Mouse (Mus musculus): ENCODE results near the gene Mlip. TPM values are rescaled to one million over a fixed set of nuclear protein-coding genes. Genes with fewer than 3 reads are reported as not detected.

The Mlip gene
- polyA plus RNA-seq, 1 experiment: not detected

DNA sequence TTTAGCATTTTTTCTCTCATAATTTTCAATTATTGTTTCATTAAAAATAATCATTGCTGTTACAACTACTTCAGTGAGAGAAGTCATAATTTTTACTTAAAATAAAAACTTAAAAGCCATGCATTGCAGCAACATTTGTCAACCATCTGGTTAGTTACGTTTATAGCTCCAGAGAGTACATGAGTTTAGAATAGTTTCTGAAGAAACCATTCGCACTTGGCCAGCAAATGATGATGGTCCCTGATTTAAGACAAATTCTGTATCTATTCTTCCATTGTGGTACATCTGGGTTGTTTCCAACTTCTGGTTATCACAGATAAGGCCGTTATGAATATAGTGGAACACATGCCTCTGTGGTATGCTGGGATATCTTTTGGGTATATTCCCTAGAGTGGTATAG lies 98.3 kb downstream of the Mlip start:
- TF ChIP-seq EP300 (IDR thresholded peaks at IDR 0.05; ENCODE audit: insufficient read depth, low read depth, low read length) (no peak), POLR2A (IDR thresholded peaks at IDR 0.05; ENCODE audit: insufficient read depth, low read length) (no peak), CTCF (IDR thresholded peaks at IDR 0.05; ENCODE audit: low read depth, low read length) (no peak)
- H3K4me3 ChIP-seq (ENCODE audit: low read depth, low read length): no peak overlapping the region
- H3K9me3 ChIP-seq (replicated peaks; ENCODE audit: control insufficient read depth, insufficient read depth, low read length, poor library complexity, severe bottlenecking): 0 out of 2 replicates have a peak, but pooled peaks cover 5% of the 10 kb centered on the region
- no peaks in the 10 kb centered on the region for H3K27me3 ChIP-seq (ENCODE audit: control insufficient read depth, insufficient read depth, low read length, poor library complexity, severe bottlenecking)
- no peak overlapping the region for H3K27ac ChIP-seq (ENCODE audit: insufficient read depth, low read length)
- no peak overlapping the region for H3K9ac ChIP-seq (ENCODE audit: low read depth, poor library complexity, severe bottlenecking)
- no peaks in the 10 kb centered on the region for H3K36me3 ChIP-seq (ENCODE audit: control insufficient read depth, insufficient read depth, low read length, poor library complexity, severe bottlenecking)
- no peaks in the 10 kb centered on the region for H3K4me1 ChIP-seq (ENCODE audit: control insufficient read depth, insufficient read depth, low read length)

DNA sequence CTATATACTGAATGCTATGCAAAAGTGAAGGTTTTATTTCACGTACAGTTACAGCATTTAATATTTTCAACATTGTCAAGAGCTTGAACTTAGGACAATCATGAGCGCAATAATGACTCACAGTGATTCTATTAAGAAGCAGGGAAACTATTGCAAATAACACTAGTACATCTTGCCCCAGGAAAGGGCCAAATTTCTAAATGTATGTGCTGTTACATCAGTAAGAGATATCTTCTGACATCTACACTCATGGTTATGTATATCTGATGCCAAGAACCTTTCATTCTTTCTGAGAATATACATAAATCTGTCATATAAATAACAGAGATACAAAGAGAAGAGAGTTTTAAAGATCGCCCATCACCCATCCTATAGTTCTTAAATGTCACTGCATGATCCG lies 100.0 kb downstream of the Mlip start:
- Histone ChIP-seq H3K27ac (ENCODE audit: insufficient read depth, low read length) (no peak overlapping the region), H3K4me3 (ENCODE audit: low read depth, low read length) (no peak overlapping the region), H3K4me1 (ENCODE audit: control insufficient read depth, insufficient read depth, low read length) (no peaks in the 10 kb centered on the region), H3K9me3 (replicated peaks; ENCODE audit: control insufficient read depth, insufficient read depth, low read length, poor library complexity, severe bottlenecking) (0 out of 2 replicates have a peak, but pooled peaks cover 5% of the 10 kb centered on the region), H3K36me3 (ENCODE audit: control insufficient read depth, insufficient read depth, low read length, poor library complexity, severe bottlenecking) (no peaks in the 10 kb centered on the region), H3K27me3 (ENCODE audit: control insufficient read depth, insufficient read depth, low read length, poor library complexity, severe bottlenecking) (no peaks in the 10 kb centered on the region), H3K9ac (ENCODE audit: low read depth, poor library complexity, severe bottlenecking) (no peak overlapping the region)
- TF ChIP-seq CTCF (IDR thresholded peaks at IDR 0.05; ENCODE audit: low read depth, low read length) (no peak), POLR2A (IDR thresholded peaks at IDR 0.05; ENCODE audit: insufficient read depth, low read length) (no peak), EP300 (IDR thresholded peaks at IDR 0.05; ENCODE audit: insufficient read depth, low read depth, low read length) (no peak)

- Histone ChIP-seq H3K4me1 (ENCODE audit: control insufficient read depth, insufficient read depth, low read length) (no peaks in the 10 kb centered on the region), H3K27me3 (ENCODE audit: control insufficient read depth, insufficient read depth, low read length, poor library complexity, severe bottlenecking) (no peaks in the 10 kb centered on the region), H3K4me3 (ENCODE audit: low read depth, low read length) (no peak overlapping the region), H3K9ac (ENCODE audit: low read depth, poor library complexity, severe bottlenecking) (no peak overlapping the region), H3K27ac (ENCODE audit: insufficient read depth, low read length) (no peak overlapping the region), H3K9me3 (replicated peaks; ENCODE audit: control insufficient read depth, insufficient read depth, low read length, poor library complexity, severe bottlenecking) (0 out of 2 replicates have a peak, but pooled peaks cover 5% of the 10 kb centered on the region), H3K36me3 (ENCODE audit: control insufficient read depth, insufficient read depth, low read length, poor library complexity, severe bottlenecking) (no peaks in the 10 kb centered on the region)
- TF ChIP-seq CTCF (IDR thresholded peaks at IDR 0.05; ENCODE audit: low read depth, low read length): no peak
- TF ChIP-seq POLR2A (IDR thresholded peaks at IDR 0.05; ENCODE audit: insufficient read depth, low read length): no peak
- TF ChIP-seq EP300 (IDR thresholded peaks at IDR 0.05; ENCODE audit: insufficient read depth, low read depth, low read length): no peak
Observed at GRCm38 (mm10) chr9:77252134-77252533, 100.6 kb downstream of the Mlip start.

- Histone ChIP-seq H3K27me3 (ENCODE audit: control insufficient read depth, insufficient read depth, low read length, poor library complexity, severe bottlenecking) (no peaks in the 10 kb centered on the region), H3K9ac (ENCODE audit: low read depth, poor library complexity, severe bottlenecking) (no peak overlapping the region), H3K4me1 (ENCODE audit: control insufficient read depth, insufficient read depth, low read length) (no peaks in the 10 kb centered on the region), H3K9me3 (replicated peaks; ENCODE audit: control insufficient read depth, insufficient read depth, low read length, poor library complexity, severe bottlenecking) (0 out of 2 replicates have a peak, but pooled peaks cover 5% of the 10 kb centered on the region), H3K36me3 (ENCODE audit: control insufficient read depth, insufficient read depth, low read length, poor library complexity, severe bottlenecking) (no peaks in the 10 kb centered on the region), H3K27ac (ENCODE audit: insufficient read depth, low read length) (no peak overlapping the region), H3K4me3 (ENCODE audit: low read depth, low read length) (no peak overlapping the region)
- TF ChIP-seq POLR2A (IDR thresholded peaks at IDR 0.05; ENCODE audit: insufficient read depth, low read length) (no peak), CTCF (IDR thresholded peaks at IDR 0.05; ENCODE audit: low read depth, low read length) (no peak), EP300 (IDR thresholded peaks at IDR 0.05; ENCODE audit: insufficient read depth, low read depth, low read length) (no peak)
Observed at GRCm38 (mm10) chr9:77251511-77252112, 101.2 kb downstream of the Mlip start.

- TF ChIP-seq EP300 (IDR thresholded peaks at IDR 0.05; ENCODE audit: insufficient read depth, low read depth, low read length): no peak
- TF ChIP-seq POLR2A (IDR thresholded peaks at IDR 0.05; ENCODE audit: insufficient read depth, low read length): no peak
- TF ChIP-seq CTCF (IDR thresholded peaks at IDR 0.05; ENCODE audit: low read depth, low read length): no peak
- no peaks in the 10 kb centered on the region for H3K4me1 ChIP-seq (ENCODE audit: control insufficient read depth, insufficient read depth, low read length)
- H3K9ac ChIP-seq (ENCODE audit: low read depth, poor library complexity, severe bottlenecking): no peak overlapping the region
- no peak overlapping the region for H3K27ac ChIP-seq (ENCODE audit: insufficient read depth, low read length)
- no peak overlapping the region for H3K4me3 ChIP-seq (ENCODE audit: low read depth, low read length)
- no peaks in the 10 kb centered on the region for H3K27me3 ChIP-seq (ENCODE audit: control insufficient read depth, insufficient read depth, low read length, poor library complexity, severe bottlenecking)
- H3K9me3 ChIP-seq (replicated peaks; ENCODE audit: control insufficient read depth, insufficient read depth, low read length, poor library complexity, severe bottlenecking): no peaks in the 10 kb centered on the region
- H3K36me3 ChIP-seq (ENCODE audit: control insufficient read depth, insufficient read depth, low read length, poor library complexity, severe bottlenecking): no peaks in the 10 kb centered on the region
Observed at GRCm38 (mm10) chr9:77198250-77198649, 154.5 kb downstream of the Mlip start.

- Histone ChIP-seq H3K9ac (ENCODE audit: low read depth, poor library complexity, severe bottlenecking) (no peak overlapping the region), H3K27me3 (ENCODE audit: control insufficient read depth, insufficient read depth, low read length, poor library complexity, severe bottlenecking) (no peaks in the 10 kb centered on the region), H3K36me3 (ENCODE audit: control insufficient read depth, insufficient read depth, low read length, poor library complexity, severe bottlenecking) (no peaks in the 10 kb centered on the region), H3K27ac (ENCODE audit: insufficient read depth, low read length) (no peak overlapping the region), H3K4me3 (ENCODE audit: low read depth, low read length) (no peak overlapping the region), H3K9me3 (replicated peaks; ENCODE audit: control insufficient read depth, insufficient read depth, low read length, poor library complexity, severe bottlenecking) (no peaks in the 10 kb centered on the region), H3K4me1 (ENCODE audit: control insufficient read depth, insufficient read depth, low read length) (no peaks in the 10 kb centered on the region)
- TF ChIP-seq CTCF (IDR thresholded peaks at IDR 0.05; ENCODE audit: low read depth, low read length) (no peak), EP300 (IDR thresholded peaks at IDR 0.05; ENCODE audit: insufficient read depth, low read depth, low read length) (no peak), POLR2A (IDR thresholded peaks at IDR 0.05; ENCODE audit: insufficient read depth, low read length) (no peak)
Observed at GRCm38 (mm10) chr9:77179486-77179885, 173.3 kb downstream of the Mlip start.
